Mouse (Mus musculus): ENCODE data around the gene Trappc13. TPM values are rescaled to one million over a fixed set of nuclear protein-coding genes. Genes with fewer than 3 reads are reported as not detected.

Trappc13 gene
- polyA plus RNA-seq, 1 experiment from 2014 or later, result 71.7 TPM

DNA sequence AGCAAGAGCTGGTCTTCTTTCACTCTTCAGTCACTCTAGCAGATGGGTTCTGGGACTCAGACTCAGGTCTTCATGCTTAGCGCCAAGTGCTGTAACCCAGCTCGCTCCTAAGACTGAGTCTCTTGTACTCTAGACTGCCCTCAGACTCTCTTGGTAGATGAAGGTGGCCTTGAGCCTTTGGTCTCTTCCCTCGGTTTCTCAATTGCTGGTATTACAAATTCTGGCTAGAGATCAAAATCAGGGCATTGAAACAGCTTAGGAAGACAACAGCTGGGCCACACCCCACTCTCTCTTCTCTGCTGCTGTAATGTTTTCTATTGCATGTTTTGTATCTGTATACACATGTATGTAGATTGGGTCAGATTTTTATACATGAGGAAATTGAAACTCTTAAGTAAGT is 32.6 kb downstream of the Trappc13 start:
- no peak overlapping the region for H3K27ac ChIP-seq
- no peak for DNase-seq (ENCODE audit: low spot score)
- H3K9me3 ChIP-seq, result no peaks in the 10 kb centered on the region
- 94% methylated on average over 3 of the region's 3 CpGs for WGBS
- no peak overlapping the region for H3K4me3 ChIP-seq
- H3K4me1 ChIP-seq (replicated peaks), result no peaks in the 10 kb centered on the region
- H3K36me3 ChIP-seq, result peaks cover 95% of the 10 kb centered on the region
- H3K27me3 ChIP-seq (ENCODE audit: insufficient read depth, poor library complexity, severe bottlenecking), result no peaks in the 10 kb centered on the region

DNA sequence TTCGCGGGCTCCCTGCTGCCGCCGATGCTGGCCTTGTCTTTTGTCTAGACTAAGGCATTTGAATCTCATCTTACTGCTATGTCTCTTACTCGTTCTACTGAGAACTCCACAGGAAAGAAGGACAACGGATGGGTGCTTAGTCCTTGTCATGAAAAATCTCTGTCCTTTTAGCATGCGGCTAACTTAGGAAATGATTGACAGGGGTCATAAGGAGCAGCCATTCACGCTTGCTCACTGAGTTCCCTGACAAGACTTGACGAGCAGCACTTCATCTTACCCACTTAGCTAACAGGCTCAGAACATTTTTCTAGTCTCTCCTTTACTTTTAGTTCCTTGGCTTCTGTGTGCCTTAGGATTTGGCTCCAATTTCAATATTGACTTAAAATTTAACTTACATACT is 33.4 kb downstream of the Trappc13 start:
- H3K4me3 ChIP-seq, result no peak overlapping the region
- no peaks in the 10 kb centered on the region for H3K9me3 ChIP-seq
- no peak for DNase-seq (ENCODE audit: low spot score)
- H3K36me3 ChIP-seq, result peaks cover 99% of the 10 kb centered on the region
- H3K27ac ChIP-seq, result no peak overlapping the region
- WGBS, result 70% methylated on average over 9 of the region's 9 CpGs
- H3K4me1 ChIP-seq (replicated peaks), result no peaks in the 10 kb centered on the region
- no peaks in the 10 kb centered on the region for H3K27me3 ChIP-seq (ENCODE audit: insufficient read depth, poor library complexity, severe bottlenecking)

DNA sequence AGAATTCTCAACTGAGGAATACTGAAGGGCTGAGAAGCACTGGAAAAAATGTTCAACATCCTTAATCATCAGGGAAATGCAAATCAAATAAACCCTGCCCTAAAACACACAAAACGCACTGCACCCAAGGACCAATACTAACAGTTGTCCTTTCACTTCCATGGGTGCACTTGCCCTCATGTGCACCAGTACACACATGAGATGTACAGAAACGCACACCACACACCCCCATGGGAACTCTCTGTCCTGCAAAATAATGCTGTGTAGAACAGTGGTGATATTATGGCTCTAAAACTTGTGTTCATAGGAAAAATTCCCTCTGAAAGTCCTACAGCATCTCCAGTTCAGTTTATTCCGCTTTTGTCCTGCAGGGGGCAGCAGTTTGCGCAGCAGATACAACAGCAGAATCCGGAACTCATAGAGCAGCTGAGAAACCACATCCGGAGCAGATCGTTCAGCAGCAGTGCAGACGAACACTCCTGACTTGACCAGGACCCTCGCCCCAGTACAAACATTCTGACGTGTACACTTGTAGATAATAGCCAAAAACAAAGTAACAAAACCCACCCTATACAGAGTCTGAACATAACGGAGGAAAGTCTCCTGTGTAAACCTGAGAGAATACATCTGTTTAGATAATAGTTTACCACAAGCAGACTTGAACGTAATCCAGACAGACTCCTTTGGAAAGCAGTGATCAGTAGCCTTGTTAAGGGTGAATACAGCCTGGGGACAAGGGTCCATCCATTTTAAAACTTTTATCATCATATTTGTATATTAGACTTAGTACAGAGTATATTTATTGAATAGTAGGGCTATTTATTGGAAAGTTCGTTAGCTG is 38.7 kb downstream of the Trappc13 start:
- H3K4me1 ChIP-seq (replicated peaks), result no peaks in the 10 kb centered on the region
- peaks cover 75% of the 10 kb centered on the region for H3K36me3 ChIP-seq
- H3K27ac ChIP-seq, result no peak overlapping the region
- no peaks in the 10 kb centered on the region for H3K27me3 ChIP-seq (ENCODE audit: insufficient read depth, poor library complexity, severe bottlenecking)
- H3K4me3 ChIP-seq, result no peak overlapping the region
- H3K9me3 ChIP-seq, result no peaks in the 10 kb centered on the region
- DNase-seq (ENCODE audit: low spot score), result peak; percentile 77
- 47% methylated on average over 13 of the region's 13 CpGs for WGBS

DNA sequence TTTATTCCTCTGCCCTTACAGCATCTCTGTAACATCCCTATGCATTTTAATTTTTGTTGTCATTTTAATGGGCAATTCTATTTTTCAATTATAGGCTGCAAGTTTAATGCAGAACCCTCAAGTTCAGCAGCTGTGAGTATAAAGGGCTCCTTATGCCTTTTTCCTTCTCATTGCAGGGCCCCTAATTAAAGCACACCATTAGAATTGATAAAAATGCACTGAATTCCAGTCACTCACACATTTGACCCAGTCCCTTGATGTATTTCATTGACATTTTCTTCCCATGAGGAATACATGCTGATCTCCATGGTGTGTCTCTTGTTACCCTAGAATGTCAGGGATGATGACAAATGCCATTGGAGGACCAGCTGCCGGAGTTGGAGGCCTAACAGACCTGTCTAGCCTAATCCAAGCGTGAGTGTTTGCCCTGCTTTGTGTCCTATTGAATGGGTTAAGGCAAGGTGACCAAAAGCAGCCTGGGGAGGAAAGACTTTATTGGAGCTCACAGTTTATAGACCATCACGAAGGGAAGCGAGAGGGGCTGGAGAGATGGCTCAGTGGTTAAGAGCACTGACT is 43.7 kb downstream of the Trappc13 start:
- DNase-seq (ENCODE audit: low spot score), result no peak
- WGBS, result 79% methylated on average over 4 of the region's 4 CpGs
- H3K4me3 ChIP-seq, result no peak overlapping the region
- no peak overlapping the region for H3K27ac ChIP-seq
- H3K36me3 ChIP-seq, result peaks cover 40% of the 10 kb centered on the region
- H3K27me3 ChIP-seq (ENCODE audit: insufficient read depth, poor library complexity, severe bottlenecking), result no peaks in the 10 kb centered on the region
- no peaks in the 10 kb centered on the region; the same call in 1 of the 2 replicates for H3K4me1 ChIP-seq (replicated peaks)
- H3K9me3 ChIP-seq, result no peaks in the 10 kb centered on the region

DNA sequence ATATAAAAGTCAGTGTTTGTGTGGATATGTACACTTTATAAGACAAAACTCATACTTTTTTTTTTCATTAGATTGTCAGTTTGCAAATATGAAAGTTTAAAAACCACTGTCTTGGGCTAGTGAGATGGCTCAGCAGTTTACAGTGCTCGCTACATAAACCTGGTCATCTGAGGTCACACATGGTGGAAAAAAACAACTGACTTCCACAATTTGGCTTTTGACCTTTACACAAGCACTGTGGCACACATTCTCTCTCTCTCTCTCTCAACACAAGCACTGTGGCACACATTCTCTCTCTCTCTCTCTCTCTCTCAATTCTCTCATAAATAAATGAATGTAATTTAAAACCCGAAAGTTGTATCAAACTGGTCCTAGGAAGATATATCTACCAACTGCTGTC is 45.7 kb downstream of the Trappc13 start:
- H3K27me3 ChIP-seq (ENCODE audit: insufficient read depth, poor library complexity, severe bottlenecking), result no peaks in the 10 kb centered on the region
- no peaks in the 10 kb centered on the region for H3K9me3 ChIP-seq
- no peak for DNase-seq (ENCODE audit: low spot score)
- no peak overlapping the region for H3K27ac ChIP-seq
- no peaks in the 10 kb centered on the region; the same call in 1 of the 2 replicates for H3K4me1 ChIP-seq (replicated peaks)
- H3K36me3 ChIP-seq, result peaks cover 38% of the 10 kb centered on the region
- H3K4me3 ChIP-seq, result no peak overlapping the region
- WGBS, result 88% methylated on average over 2 of the region's 2 CpGs

DNA sequence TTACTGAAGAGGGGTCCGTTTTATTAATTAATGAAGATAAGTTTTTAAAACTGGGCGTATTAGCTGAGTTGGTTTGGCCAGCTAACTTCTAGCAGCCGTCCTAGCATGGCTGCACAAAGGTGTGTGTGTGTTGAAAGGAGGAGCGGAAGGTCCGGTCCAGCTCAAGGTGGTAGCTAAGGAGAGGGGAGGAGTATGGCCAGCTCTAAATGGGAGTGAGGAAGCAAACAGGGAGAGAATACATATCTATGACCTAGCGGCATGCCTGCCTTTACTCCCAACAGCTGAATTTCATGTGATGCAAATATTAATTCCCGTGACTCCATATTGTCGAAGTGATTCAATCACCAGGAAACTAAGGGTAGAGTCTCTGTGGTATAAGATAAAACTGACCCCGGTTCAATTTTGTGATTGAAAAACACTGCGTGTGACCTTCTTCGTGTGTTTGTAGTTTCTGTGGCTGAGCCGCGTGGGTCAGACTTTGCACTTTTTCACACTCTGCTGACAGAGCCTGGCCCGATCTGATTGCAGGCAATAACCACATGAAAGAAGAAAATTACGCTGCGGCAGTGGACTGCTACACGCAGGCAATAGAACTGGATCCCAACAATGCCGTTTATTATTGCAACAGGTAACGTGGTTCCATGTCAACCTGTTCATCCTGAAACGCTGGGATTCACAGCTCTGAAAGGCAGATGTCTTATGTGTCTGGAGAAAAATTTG is 54.4 kb downstream of the Trappc13 start:
- Histone ChIP-seq H3K4me1 (replicated peaks) (peaks cover 7% of the 10 kb centered on the region; the same call in 1 of the 2 replicates), H3K4me3 (no peak overlapping the region), H3K27ac (no peak overlapping the region), H3K9me3 (no peaks in the 10 kb centered on the region), H3K36me3 (peaks cover 31% of the 10 kb centered on the region), H3K27me3 (ENCODE audit: insufficient read depth, poor library complexity, severe bottlenecking) (no peaks in the 10 kb centered on the region)
- 93% methylated on average over 20 of the region's 20 CpGs for WGBS
- no peak for DNase-seq (ENCODE audit: low spot score)

DNA sequence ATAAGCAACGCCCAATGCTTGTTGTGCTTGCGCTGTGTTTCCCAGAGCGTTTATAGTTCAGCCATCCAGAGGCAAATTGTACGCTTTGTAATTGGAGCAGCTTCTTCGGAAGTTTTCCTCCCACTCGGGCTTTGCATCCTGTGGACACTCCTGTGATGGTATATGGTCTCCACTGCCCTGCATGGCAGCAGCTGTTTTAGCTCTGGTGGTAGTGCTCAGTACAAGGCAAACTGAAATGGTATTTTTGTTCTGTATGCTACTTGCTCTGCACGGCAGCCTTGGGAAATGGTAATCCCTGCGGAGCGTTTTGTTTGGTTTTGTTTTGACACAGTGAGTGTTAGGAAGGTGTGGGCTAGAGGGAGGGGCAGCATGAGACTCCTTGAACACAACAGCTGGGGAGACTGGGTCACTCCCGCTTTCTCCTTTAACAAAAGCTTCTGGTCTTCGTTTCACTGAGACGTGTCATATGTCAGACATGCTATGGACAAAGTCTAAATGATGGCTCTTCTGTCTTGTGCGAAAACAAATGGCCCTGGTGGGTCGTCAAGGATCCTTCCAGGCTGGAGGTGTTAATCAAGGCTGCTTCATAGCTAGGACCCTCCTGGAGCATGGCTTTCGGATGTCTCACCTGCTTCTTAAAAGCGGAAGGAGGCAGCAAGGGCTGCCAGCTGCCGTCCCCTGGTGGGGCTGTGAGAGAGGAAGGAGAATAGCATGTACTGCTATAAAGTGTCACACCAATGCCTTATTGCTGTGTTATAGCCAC is 56.0 kb downstream of the Trappc13 start:
- no peak overlapping the region for H3K27ac ChIP-seq
- no peaks in the 10 kb centered on the region for H3K9me3 ChIP-seq
- DNase-seq (ENCODE audit: low spot score), result no peak
- peaks cover 7% of the 10 kb centered on the region; the same call in 1 of the 2 replicates for H3K4me1 ChIP-seq (replicated peaks)
- peaks cover 38% of the 10 kb centered on the region for H3K36me3 ChIP-seq
- H3K27me3 ChIP-seq (ENCODE audit: insufficient read depth, poor library complexity, severe bottlenecking), result no peaks in the 10 kb centered on the region
- WGBS, result 68% methylated on average over 17 of the region's 17 CpGs
- no peak overlapping the region for H3K4me3 ChIP-seq

DNA sequence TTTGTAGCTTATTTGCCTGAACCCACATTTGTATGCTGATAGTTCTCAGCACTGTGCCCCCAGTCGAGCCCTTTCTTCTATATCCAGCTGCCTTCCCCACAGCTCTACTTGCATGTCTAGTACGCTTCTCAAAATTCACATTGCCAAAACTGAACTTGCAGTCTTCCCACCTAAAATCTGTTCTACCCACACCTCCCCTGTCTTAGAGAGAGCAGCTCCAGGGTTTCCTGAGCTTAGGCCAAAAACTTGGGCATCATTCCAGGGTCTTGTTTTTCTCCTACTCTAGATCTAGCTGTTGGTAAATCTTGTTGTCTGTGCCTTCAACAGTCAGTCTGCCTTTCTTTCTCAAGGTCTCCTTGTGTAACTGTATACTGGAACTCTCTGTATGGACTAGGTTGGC is 63.4 kb downstream of the Trappc13 start:
- peaks cover 25% of the 10 kb centered on the region; the same call in 1 of the 2 replicates for H3K4me1 ChIP-seq (replicated peaks)
- no peaks in the 10 kb centered on the region for H3K27me3 ChIP-seq (ENCODE audit: insufficient read depth, poor library complexity, severe bottlenecking)
- no peak for DNase-seq (ENCODE audit: low spot score)
- H3K4me3 ChIP-seq, result no peak overlapping the region
- 93% methylated on average over 2 of the region's 2 CpGs for WGBS
- no peaks in the 10 kb centered on the region for H3K9me3 ChIP-seq
- H3K27ac ChIP-seq, result no peak overlapping the region
- H3K36me3 ChIP-seq, result peaks cover 38% of the 10 kb centered on the region

DNA sequence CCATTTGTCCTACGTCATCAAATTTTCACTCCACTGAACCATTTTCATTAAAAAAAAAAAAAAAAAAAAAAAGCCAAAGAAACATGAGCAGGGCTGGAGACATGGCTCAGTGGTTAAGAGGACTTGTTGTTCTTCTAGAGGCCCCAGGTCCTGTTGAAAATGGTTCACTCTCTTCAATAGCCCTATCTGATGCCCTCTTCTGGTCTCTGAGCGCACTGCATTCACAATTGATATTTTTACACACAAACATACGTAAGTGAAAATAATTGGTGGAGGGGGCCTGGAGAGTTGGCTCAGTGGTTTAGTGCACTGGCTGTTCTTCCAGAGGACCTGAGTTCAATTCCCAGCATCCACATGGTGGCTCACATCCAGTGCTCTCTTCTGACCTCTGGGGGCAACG is 64.5 kb downstream of the Trappc13 start:
- Histone ChIP-seq H3K4me1 (replicated peaks) (peaks cover 31% of the 10 kb centered on the region), H3K9me3 (no peaks in the 10 kb centered on the region), H3K27me3 (ENCODE audit: insufficient read depth, poor library complexity, severe bottlenecking) (no peaks in the 10 kb centered on the region), H3K36me3 (peaks cover 32% of the 10 kb centered on the region), H3K27ac (no peak overlapping the region), H3K4me3 (no peak overlapping the region)
- 89% methylated on average over 4 of the region's 4 CpGs for WGBS
- DNase-seq (ENCODE audit: low spot score), result no peak

DNA sequence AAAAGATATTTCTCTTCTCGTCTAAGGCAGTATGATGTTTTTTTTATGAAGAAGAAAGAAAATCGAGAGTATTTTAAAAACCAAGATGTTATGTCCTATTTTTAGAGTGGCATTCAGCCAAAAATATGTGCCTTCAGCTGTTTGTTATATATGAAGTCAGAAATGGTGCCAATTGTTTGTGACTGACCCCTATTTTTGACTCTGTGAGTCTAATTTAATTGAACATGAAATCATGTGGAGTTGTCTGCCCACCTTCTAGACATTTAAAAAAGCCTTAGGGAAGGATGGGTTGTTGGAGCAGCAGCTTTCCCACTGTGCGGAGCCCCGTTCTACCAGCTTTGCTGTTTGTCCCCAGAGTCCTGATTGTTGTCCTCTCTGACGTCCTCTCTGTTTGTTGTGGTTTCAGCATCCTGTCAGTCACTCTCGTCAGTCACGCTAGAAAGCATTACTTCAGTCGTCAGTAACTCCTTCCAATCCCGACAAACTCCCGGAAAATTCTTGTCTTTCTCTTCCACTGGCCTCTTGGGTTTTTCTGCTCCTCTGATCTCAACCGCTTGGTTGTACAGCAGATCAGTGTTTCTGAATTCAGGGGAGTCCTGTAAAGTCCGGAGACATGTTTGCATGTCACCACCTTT is 65.9 kb downstream of the Trappc13 start:
- Histone ChIP-seq H3K4me3 (no peak overlapping the region), H3K27me3 (ENCODE audit: insufficient read depth, poor library complexity, severe bottlenecking) (no peaks in the 10 kb centered on the region), H3K27ac (no peak overlapping the region), H3K4me1 (replicated peaks) (peaks cover 37% of the 10 kb centered on the region), H3K9me3 (no peaks in the 10 kb centered on the region), H3K36me3 (peaks cover 26% of the 10 kb centered on the region)
- no peak for DNase-seq (ENCODE audit: low spot score)
- WGBS, result 33% methylated on average over 12 of the region's 12 CpGs

DNA sequence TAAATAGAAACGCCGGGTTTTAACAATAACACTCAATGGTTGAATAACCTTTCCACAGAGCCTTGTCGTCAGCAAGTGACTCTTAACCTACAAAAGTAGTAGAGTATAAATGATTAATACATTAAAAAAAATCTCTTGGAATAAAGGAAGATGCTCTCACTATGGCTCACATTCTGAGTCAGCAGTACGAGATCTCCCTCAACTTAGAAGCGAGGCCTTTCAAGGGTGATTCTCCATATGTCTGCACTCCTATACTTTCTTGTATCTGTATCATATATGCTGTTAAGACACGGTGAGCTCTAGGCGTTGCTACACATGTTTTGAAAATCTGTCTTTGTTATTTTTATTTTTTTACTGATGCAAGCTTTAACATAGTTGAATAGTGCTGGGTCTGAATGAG is 67.7 kb downstream of the Trappc13 start:
- peak overlapping the region; percentile 88; the same call in 1 of the 2 replicates for H3K27ac ChIP-seq
- peaks cover 37% of the 10 kb centered on the region for H3K4me1 ChIP-seq (replicated peaks)
- H3K36me3 ChIP-seq, result peaks cover 11% of the 10 kb centered on the region
- DNase-seq (ENCODE audit: low spot score), result no peak
- H3K4me3 ChIP-seq, result peak overlapping the region; percentile 78
- no peaks in the 10 kb centered on the region for H3K27me3 ChIP-seq (ENCODE audit: insufficient read depth, poor library complexity, severe bottlenecking)
- 44% methylated on average over 7 of the region's 7 CpGs for WGBS
- H3K9me3 ChIP-seq, result no peaks in the 10 kb centered on the region
